Mouse (Mus musculus) CH12.LX (cell line): ENCODE data around the gene Atxn7l1. TPM values are rescaled to one million over a fixed set of nuclear protein-coding genes. Genes with fewer than 3 reads are reported as not detected.

ENCODE experiments used
- DNase-seq: peaks from one replicate; pipeline ENCODE4 v3.0.0-alpha.2; 2013; ENCODE audit errors: extremely low read depth
- H3K27ac ChIP-seq: 2 replicates; pipeline ENCODE4 v1.5.1; 2012; ENCODE audit warnings: low read depth, mild to moderate bottlenecking, control low read depth, moderate library complexity; ENCODE audit not compliant: insufficient read depth
- H3K27me3 ChIP-seq: replicated peaks from 2 replicates; pipeline ENCODE3; 2012; ENCODE audit warnings: inconsistent platforms
- H3K36me3 ChIP-seq, 2 experiments: replicated peaks in 1 of 2; 2 replicates each; pipeline versions ENCODE3 to v1.6.1; 2012; ENCODE audit warnings: inconsistent platforms in 1 of 2, low read length in 1 of 2, mild to moderate bottlenecking in 1 of 2, mixed read lengths in 1 of 2, moderate library complexity in 1 of 2; ENCODE audit not compliant: control insufficient read depth in 1 of 2, insufficient read depth in 1 of 2
- H3K4me1 ChIP-seq, 2 experiments: 2 replicates each; pipeline ENCODE4 v1.6.1; 2012; ENCODE audit warnings: inconsistent platforms in 1 of 2, moderate library complexity in 1 of 2; ENCODE audit not compliant: insufficient read depth in 2 of 2, control insufficient read depth in 1 of 2
- H3K4me2 ChIP-seq: 2 replicates; pipeline ENCODE4 v1.6.1; 2012; ENCODE audit warnings: low read depth, mild to moderate bottlenecking, control low read depth; ENCODE audit not compliant: poor library complexity, insufficient read depth, severe bottlenecking
- H3K4me3 ChIP-seq, 3 experiments: fragments of 150-350 bp in 1 of 3; sonication (generic) in 1 of 3; replicated peaks in 1 of 3; 2 replicates each; pipeline versions ENCODE3 to v1.5.1; 2011 to 2012; ENCODE audit warnings: low read depth in 2 of 3, low read length in 2 of 3, mild to moderate bottlenecking in 2 of 3, moderate library complexity in 2 of 3, control low read depth in 1 of 3, improper control_type of control experiment in 1 of 3, inconsistent platforms in 1 of 3, mixed read lengths in 1 of 3; ENCODE audit not compliant: poor library complexity in 1 of 3
- H3K79me2 ChIP-seq: replicated peaks from 2 replicates; pipeline ENCODE4 v1.6.1; 2012; ENCODE audit warnings: mild to moderate bottlenecking, moderate library complexity; ENCODE audit not compliant: control insufficient read depth, poor library complexity, insufficient read depth, severe bottlenecking; ENCODE audit errors: extremely low read depth
- H3K9ac ChIP-seq: 2 replicates; pipeline ENCODE4 v1.6.1; 2012; ENCODE audit warnings: low read depth, mild to moderate bottlenecking, control low read depth, moderate library complexity; ENCODE audit not compliant: insufficient read depth
- H3K9me3 ChIP-seq: replicated peaks from 2 replicates; pipeline ENCODE3; 2012; ENCODE audit warnings: low read length, inconsistent platforms, mixed read lengths
- BHLHE40 ChIP-seq: IDR thresholded peaks from 2 replicates; pipeline ENCODE4 v1.6.1; 2011; ENCODE audit warnings: mild to moderate bottlenecking, low read depth, low read length, improper control_type of control experiment
- CHD1 ChIP-seq: IDR thresholded peaks from 2 replicates; pipeline ENCODE4 v1.6.1; 2012; ENCODE audit warnings: low read depth, low read length, improper control_type of control experiment, inconsistent platforms
- E2F4 ChIP-seq: IDR thresholded peaks from 2 replicates; pipeline ENCODE4 v1.6.1; 2011; ENCODE audit warnings: low read depth, low read length, improper control_type of control experiment; ENCODE audit not compliant: insufficient replicate concordance
- ELF1 ChIP-seq: IDR thresholded peaks from 2 replicates; pipeline ENCODE4 v1.6.1; 2014; ENCODE audit warnings: low read depth, mild to moderate bottlenecking, inconsistent platforms, low read length, improper control_type of control experiment
- EP300 ChIP-seq: IDR thresholded peaks from 2 replicates; pipeline ENCODE4 v1.6.1; 2011; ENCODE audit warnings: low read length, improper control_type of control experiment
- ETS1 ChIP-seq: conservative IDR thresholded peaks from 2 replicates; pipeline ENCODE4 v1.6.1; 2012; ENCODE audit warnings: low read depth, mild to moderate bottlenecking, inconsistent platforms, low read length, improper control_type of control experiment, moderate library complexity
- IRF4 ChIP-seq: IDR thresholded peaks from 2 replicates; pipeline ENCODE4 v1.6.1; 2014; ENCODE audit warnings: low read depth, mild to moderate bottlenecking, inconsistent platforms, low read length, improper control_type of control experiment
- MAFK ChIP-seq: IDR thresholded peaks from 2 replicates; pipeline ENCODE4 v1.6.1; 2011; ENCODE audit warnings: low read length, improper control_type of control experiment; ENCODE audit not compliant: insufficient replicate concordance
- MAX ChIP-seq: IDR thresholded peaks from 2 replicates; pipeline ENCODE4 v1.6.1; 2011; ENCODE audit warnings: low read length, improper control_type of control experiment
- MEF2A ChIP-seq: IDR thresholded peaks from 2 replicates; pipeline ENCODE4 v1.6.1; 2014; ENCODE audit warnings: low read depth, mild to moderate bottlenecking, inconsistent platforms, low read length, improper control_type of control experiment, borderline replicate concordance
- MXI1 ChIP-seq: IDR thresholded peaks from 2 replicates; pipeline ENCODE4 v1.6.1; 2011; ENCODE audit warnings: mild to moderate bottlenecking, low read depth, low read length, improper control_type of control experiment
- MYC ChIP-seq: IDR thresholded peaks from 2 replicates; pipeline ENCODE4 v1.6.1; 2011; ENCODE audit warnings: low read depth, mild to moderate bottlenecking, improper control_type of control experiment, low read length
- NRF1 ChIP-seq: IDR thresholded peaks from 2 replicates; pipeline ENCODE4 v1.6.1; 2014; ENCODE audit warnings: low read depth, mild to moderate bottlenecking, inconsistent platforms, low read length, improper control_type of control experiment, moderate library complexity
- PAX5 ChIP-seq: IDR thresholded peaks from 2 replicates; pipeline ENCODE4 v1.6.1; 2012; ENCODE audit warnings: low read length, inconsistent platforms, mixed read lengths
- POLR2A ChIP-seq: IDR thresholded peaks from 2 replicates; pipeline ENCODE4 v1.6.1; 2011; ENCODE audit warnings: low read depth, mild to moderate bottlenecking, improper control_type of control experiment, low read length
- RCOR1 ChIP-seq: conservative IDR thresholded peaks from 2 replicates; pipeline ENCODE4 v1.6.1; 2012; ENCODE audit warnings: low read depth, mild to moderate bottlenecking, inconsistent platforms, low read length, improper control_type of control experiment
- SIN3A ChIP-seq: IDR thresholded peaks from 2 replicates; pipeline ENCODE4 v1.6.1; 2012; ENCODE audit warnings: low read length, improper control_type of control experiment, inconsistent platforms
- TBP ChIP-seq: conservative IDR thresholded peaks from 2 replicates; pipeline ENCODE4 v1.6.1; 2011; ENCODE audit warnings: low read depth, low read length, improper control_type of control experiment
- TCF12 ChIP-seq: IDR thresholded peaks from 2 replicates; pipeline ENCODE4 v1.6.1; 2014; ENCODE audit warnings: low read depth, mild to moderate bottlenecking, inconsistent platforms, low read length, improper control_type of control experiment
- UBTF ChIP-seq: IDR thresholded peaks from 2 replicates; pipeline ENCODE4 v1.6.1; 2012; ENCODE audit warnings: low read depth, mild to moderate bottlenecking, inconsistent platforms, low read length, improper control_type of control experiment, moderate library complexity
- ZC3H11A ChIP-seq: IDR thresholded peaks from 2 replicates; pipeline ENCODE4 v1.6.1; 2012; ENCODE audit warnings: low read depth, mild to moderate bottlenecking, inconsistent platforms, low read length, improper control_type of control experiment
- ZNF384 ChIP-seq: IDR thresholded peaks from 2 replicates; pipeline ENCODE4 v1.6.1; 2012; ENCODE audit warnings: low read depth, low read length, improper control_type of control experiment, inconsistent platforms
- dilution Hi-C: fragments of 300-500 bp; cut with MboI; formaldehyde crosslinking; loops from 2 replicates; pipeline ENCODE4 v1.14.3; 2020; ENCODE audit warnings: low sequenced_read_pairs; ENCODE audit not compliant: extremely low pct_unique_long_range_greater_than_20kb, extremely low pct_ligation_motif_present
- in situ Hi-C: fragments of 300-500 bp; cut with MboI; formaldehyde crosslinking; loops from 3 replicates; pipeline ENCODE4 v1.14.3; 2019; ENCODE audit warnings: low sequenced_read_pairs, low pct_ligation_motif_present, low pct_unique_long_range_greater_than_20kb, mixed read lengths
- polyA plus RNA-seq: library from polyadenylated mRNA; unstranded; fragments of >175 nt; gene quantifications from 2 replicates; pipeline ENCODE4 v1.2.1, GENCODE M21; 2012; ENCODE audit warnings: low read depth; ENCODE audit not compliant: insufficient read length
- total RNA-seq, 2 experiments: library from RNA; depleted of rRNA; stranded (reverse); fragments of 300-350 nt in 1 of 2; fragments of >200 nt in 1 of 2; gene quantifications; 2 replicates each; pipeline ENCODE4 v1.2.3; 2012 to 2014

Atxn7l1 gene
- total and polyA plus RNA-seq, 3 experiments: 8.6 to 55.7 (median 9.0) TPM

- H3K27ac ChIP-seq: no peak overlapping the region
- H3K4me2 ChIP-seq: no peak overlapping the region
- peaks cover 19 to 45% of the 10 kb centered on the region in 2 experiments for H3K36me3 ChIP-seq
- no peak overlapping the region for H3K9ac ChIP-seq
- in situ Hi-C loops (no loop called here), dilution Hi-C loops (no loop called here)
- H3K4me1 ChIP-seq: peaks cover 11 to 45% of the 10 kb centered on the region in 2 experiments
- TF ChIP-seq SIN3A (no peak), ZNF384 (no peak), ZC3H11A (no peak), RCOR1 (no peak), ETS1 (no peak), MAX (no peak), CHD1 (no peak)
- no peak for DNase-seq
- H3K4me3 ChIP-seq: no peak overlapping the region
- no peaks in the 10 kb centered on the region for H3K9me3 ChIP-seq
- H3K79me2 ChIP-seq: no peaks in the 10 kb centered on the region
- no peaks in the 10 kb centered on the region for H3K27me3 ChIP-seq
These were observed 159.0 kb downstream of the Atxn7l1 start for GRCm38 (mm10) chr12:33306476-33306875.

GRCm38 (mm10) chr12:33308668-33309067, 161.2 kb downstream of the Atxn7l1 start:
- DNase-seq: no peak
- Histone ChIP-seq H3K4me2 (no peak overlapping the region), H3K9me3 (no peaks in the 10 kb centered on the region), H3K36me3 (peaks cover 19 to 50% of the 10 kb centered on the region in 2 experiments), H3K79me2 (no peaks in the 10 kb centered on the region), H3K9ac (no peak overlapping the region), H3K4me3 (no peak overlapping the region), H3K27me3 (no peaks in the 10 kb centered on the region), H3K4me1 (peaks cover 12 to 47% of the 10 kb centered on the region in 2 experiments), H3K27ac (no peak overlapping the region)
- dilution Hi-C loops: no loop called here
- in situ Hi-C loops: no loop called here
- no peak for TF ChIP-seq EP300

- Histone ChIP-seq H3K79me2 (no peaks in the 10 kb centered on the region), H3K36me3 (peaks cover 8 to 43% of the 10 kb centered on the region in 2 experiments), H3K9me3 (no peaks in the 10 kb centered on the region), H3K4me2 (peak overlapping the region; percentile 90), H3K4me3 (peak overlapping the region; percentile 54 to 61 (median 58)), H3K27me3 (no peaks in the 10 kb centered on the region), H3K9ac (peak overlapping the region; percentile 36; the same call in 1 of the 2 replicates), H3K4me1 (peaks cover 13 to 56% of the 10 kb centered on the region in 2 experiments), H3K27ac (peak overlapping the region; percentile 26; the same call in 1 of the 2 replicates)
- in situ Hi-C loops (no loop called here), dilution Hi-C loops (no loop called here)
- TF ChIP-seq TCF12: no peak
- peak; percentile 76; the same call in 1 of the 2 replicates for TF ChIP-seq UBTF
- TF ChIP-seq POLR2A: peak; percentile 29; the same call in 1 of the 2 replicates
- TF ChIP-seq TBP: 0 out of 2 replicates have a peak, but pooled peaks have one; percentile 49
- no peak for TF ChIP-seq NRF1
- peak; percentile 40; the same call in 1 of the 2 replicates for TF ChIP-seq MAX
- peak; percentile 50 for TF ChIP-seq IRF4
- peak; percentile 5; the same call in 1 of the 2 replicates for TF ChIP-seq BHLHE40
- TF ChIP-seq SIN3A: peak; percentile 68
- peak; percentile 75 for TF ChIP-seq MXI1
- no peak for TF ChIP-seq MEF2A
- no peak for TF ChIP-seq ZNF384
- no peak for TF ChIP-seq RCOR1
- no peak for TF ChIP-seq E2F4
- TF ChIP-seq ELF1: peak; percentile 75
- no peak for TF ChIP-seq MAFK
- no peak for TF ChIP-seq CHD1
- TF ChIP-seq PAX5: no peak
- TF ChIP-seq MYC: no peak
- peak; percentile 71 for DNase-seq
These were observed 166.6 kb downstream of the Atxn7l1 start for GRCm38 (mm10) chr12:33313828-33314671.
